Mouse (Mus musculus): ENCODE data around the gene AI597479. TPM values are rescaled to one million over a fixed set of nuclear protein-coding genes. Genes with fewer than 3 reads are reported as not detected.
A peak's percentile ranks its signal among the peaks of the same experiment; 100 is the strongest.

AI597479 gene
- 37.2 and 39.8 TPM in 2 replicates for polyA plus RNA-seq (2016; fragmentation: Nextera tagmentation; extraction: Ambion mirVana)

DNA sequence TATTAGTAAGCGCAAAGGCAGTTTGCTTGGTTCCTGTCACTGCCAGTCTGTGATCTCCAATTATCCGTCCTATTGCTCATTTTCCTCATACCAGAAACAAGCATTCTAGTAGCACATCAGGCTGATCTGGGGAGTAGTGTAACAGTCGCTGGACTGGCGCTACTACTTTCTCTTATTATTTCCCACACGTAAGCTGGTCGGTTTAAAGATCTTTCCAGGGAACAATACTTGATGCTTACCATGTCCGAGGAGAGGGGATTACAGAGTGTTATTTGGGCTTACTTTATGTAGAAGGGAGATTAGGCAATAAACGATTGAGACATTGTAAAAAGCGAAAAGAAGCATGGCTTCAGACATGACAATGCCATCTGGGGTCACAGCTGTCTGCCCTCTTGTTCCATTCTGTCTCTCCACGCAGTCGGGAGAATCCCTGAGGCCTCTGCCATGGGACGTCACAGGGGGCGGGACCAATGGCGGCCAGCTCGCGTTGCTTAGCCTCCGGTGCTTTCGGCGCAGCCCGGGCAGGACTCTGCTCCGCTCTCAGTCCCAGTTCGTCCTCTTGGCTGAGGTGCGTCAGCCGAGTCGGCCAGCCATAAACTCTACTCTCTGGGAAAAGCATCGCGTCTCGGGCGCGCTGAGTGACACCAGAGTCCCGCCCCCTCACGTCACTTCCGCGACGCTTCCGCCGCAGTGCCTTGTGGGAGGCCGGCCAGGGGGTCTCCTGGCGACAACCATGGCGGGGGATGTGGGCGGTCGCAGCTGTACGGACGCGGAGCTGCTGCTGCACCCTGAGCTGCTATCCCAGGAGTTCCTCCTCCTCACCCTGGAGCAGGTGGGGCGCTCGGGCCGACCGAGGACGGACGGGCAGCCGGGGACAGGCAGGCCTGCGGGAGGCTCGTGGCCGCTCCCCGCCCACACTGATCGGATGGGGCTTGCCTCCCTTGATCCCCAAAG is at the start of gene AI597479, which contains the start of gene Tgfbrap1:
Gene AI597479 (plus strand): TSS at position 680 of the 954 bp plus-strand sequence.
Gene Tgfbrap1 (minus strand): TSS at position 607 of the 954 bp plus-strand sequence.
- Histone ChIP-seq H3K27me3 (no peaks in the 10 kb centered on the region), H3K4me2 (replicated peaks) (peak within 1 kb of the TSS; percentile 75), H3K27ac (peak within 1 kb of the TSS; percentile 99), H3K4me3 (peak within 1 kb of the TSS; percentile 92), H3K9ac (peak within 1 kb of the TSS; percentile 90), H3K4me1 (peaks cover 7% of the 10 kb centered on the region; the same call in 1 of the 2 replicates), H3K36me3 (peaks cover 10% of the 10 kb centered on the region), H3K9me3 (no peaks in the 10 kb centered on the region)
- WGBS = under 1% methylated on average over 57 of the region's 57 CpGs
- ATAC-seq (ENCODE audit: insufficient number of reproducible peaks, insufficient read depth, low FRiP score, low TSS enrichment) = peak; percentile 91

DNA sequence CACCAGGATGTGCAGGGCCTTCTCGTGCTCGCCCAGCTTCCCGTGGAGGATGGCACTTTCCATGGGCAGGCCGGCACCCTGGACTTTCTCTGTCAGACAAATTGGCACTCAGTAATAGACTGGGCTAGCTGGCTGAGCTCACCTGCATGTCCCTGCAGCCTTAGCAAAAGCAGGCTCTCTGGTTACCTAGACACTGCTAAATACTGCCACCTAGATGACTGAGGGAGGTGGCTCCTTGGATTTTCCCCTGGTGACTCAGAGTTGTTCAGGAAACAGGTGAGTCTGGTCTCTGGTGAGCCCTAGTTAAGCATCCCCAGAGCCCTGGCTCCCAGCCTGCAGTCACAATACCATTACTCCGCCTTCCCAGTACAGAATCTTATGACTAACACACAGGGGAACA is 46.6 kb upstream of the AI597479 start:
- WGBS = 93% methylated on average over 5 of the region's 5 CpGs
- H3K27ac ChIP-seq = no peak overlapping the region
- H3K36me3 ChIP-seq = peaks cover 43% of the 10 kb centered on the region
- H3K4me3 ChIP-seq = no peak overlapping the region
- no peaks in the 10 kb centered on the region for H3K27me3 ChIP-seq
- no peaks in the 10 kb centered on the region for H3K4me1 ChIP-seq
- H3K9ac ChIP-seq = no peak overlapping the region
- ATAC-seq (ENCODE audit: insufficient number of reproducible peaks, insufficient read depth, low FRiP score, low TSS enrichment) = no peak
- no peak overlapping the region for H3K4me2 ChIP-seq (replicated peaks)
- H3K9me3 ChIP-seq = no peaks in the 10 kb centered on the region

DNA sequence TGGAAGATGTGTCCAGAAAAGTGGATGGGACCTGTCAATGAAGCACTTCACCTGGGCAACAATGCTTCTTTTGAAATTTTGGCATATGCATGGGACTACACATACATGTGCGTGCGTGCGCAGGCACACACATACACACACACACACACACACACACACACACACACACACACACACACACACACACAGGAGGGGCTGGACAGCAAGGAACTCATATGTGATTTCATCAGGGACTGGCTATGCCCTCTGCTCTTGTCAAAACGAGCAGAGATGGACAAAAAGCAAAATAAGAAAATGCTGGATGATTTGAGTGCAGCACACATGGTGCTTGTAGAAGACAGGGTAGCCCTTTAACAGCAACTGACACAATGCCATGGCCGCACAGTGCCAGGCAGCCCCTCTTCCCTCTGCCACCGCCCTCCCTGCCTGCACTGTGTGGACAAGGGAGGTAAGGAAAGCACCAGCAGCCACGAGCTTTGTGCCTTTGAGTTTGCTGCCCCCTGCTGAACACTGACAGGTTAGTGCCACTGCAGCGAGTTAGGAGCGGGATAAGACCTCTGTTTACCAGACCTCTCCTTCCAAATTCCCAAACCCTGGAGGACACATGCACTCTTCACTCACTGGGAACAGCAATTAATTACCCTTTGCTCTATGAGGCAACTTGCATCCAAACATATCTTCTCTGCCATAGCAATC is 32.7 kb upstream of the AI597479 start:
- 45% methylated on average over 8 of the region's 9 CpGs for WGBS
- Histone ChIP-seq H3K27me3 (no peaks in the 10 kb centered on the region), H3K4me2 (replicated peaks) (no peak overlapping the region), H3K9ac (no peak overlapping the region), H3K9me3 (no peaks in the 10 kb centered on the region), H3K4me3 (no peak overlapping the region), H3K36me3 (peaks cover 34% of the 10 kb centered on the region), H3K27ac (no peak overlapping the region), H3K4me1 (no peaks in the 10 kb centered on the region)
- ATAC-seq (ENCODE audit: insufficient number of reproducible peaks, insufficient read depth, low FRiP score, low TSS enrichment) = peak; percentile 64; the same call in 1 of the 2 replicates

DNA sequence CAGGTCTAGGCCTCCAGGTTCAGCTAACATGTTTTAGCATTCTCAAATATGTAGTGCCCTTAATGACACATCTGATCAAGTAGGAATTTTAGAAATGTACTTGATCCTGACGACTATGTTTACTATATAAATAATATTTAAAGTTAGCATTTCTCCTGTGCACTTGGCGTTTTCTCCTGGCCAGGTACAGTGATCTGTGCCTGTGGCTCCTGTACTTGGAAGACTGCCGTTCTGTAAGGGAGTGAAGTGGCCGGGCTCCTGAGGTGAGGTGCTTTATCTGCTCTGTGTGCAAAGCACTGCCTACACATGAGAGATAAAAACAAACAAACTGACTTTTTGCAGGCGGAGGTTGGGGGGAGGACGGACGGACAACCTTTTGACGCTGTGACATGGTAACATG is 31.9 kb upstream of the AI597479 start:
- H3K36me3 ChIP-seq = peaks cover 32% of the 10 kb centered on the region; the same call in 1 of the 2 replicates
- no peak overlapping the region for H3K9ac ChIP-seq
- no peak overlapping the region for H3K4me2 ChIP-seq (replicated peaks)
- H3K27ac ChIP-seq = no peak overlapping the region
- H3K4me3 ChIP-seq = no peak overlapping the region
- WGBS = 83% methylated on average over 8 of the region's 8 CpGs
- H3K9me3 ChIP-seq = no peaks in the 10 kb centered on the region
- H3K4me1 ChIP-seq = no peaks in the 10 kb centered on the region
- no peak for ATAC-seq (ENCODE audit: insufficient number of reproducible peaks, insufficient read depth, low FRiP score, low TSS enrichment)
- no peaks in the 10 kb centered on the region for H3K27me3 ChIP-seq

DNA sequence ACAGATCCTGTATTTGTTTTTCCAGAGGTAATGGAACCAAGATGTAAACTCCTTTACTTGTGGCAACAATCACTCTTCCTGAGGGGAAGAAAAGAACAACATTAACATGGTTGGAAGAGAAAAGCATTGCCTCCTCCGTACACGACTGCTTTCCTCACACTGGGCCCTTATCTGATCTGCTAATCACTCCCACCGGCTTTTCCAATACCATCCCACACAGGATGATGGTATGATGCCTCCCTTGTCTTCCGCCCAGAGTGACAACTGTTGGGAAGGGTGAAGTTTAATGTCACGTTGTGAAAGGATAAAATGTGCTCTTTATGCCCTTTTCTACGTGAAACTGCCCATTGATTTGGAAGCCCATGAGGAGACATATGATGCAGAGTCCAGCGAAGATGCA is 31.0 kb upstream of the AI597479 start:
- no peaks in the 10 kb centered on the region for H3K9me3 ChIP-seq
- H3K9ac ChIP-seq = no peak overlapping the region
- no peak overlapping the region for H3K27ac ChIP-seq
- no peaks in the 10 kb centered on the region for H3K4me1 ChIP-seq
- H3K36me3 ChIP-seq = peaks cover 28% of the 10 kb centered on the region; the same call in 1 of the 2 replicates
- H3K27me3 ChIP-seq = no peaks in the 10 kb centered on the region
- H3K4me3 ChIP-seq = no peak overlapping the region
- WGBS = 52% methylated on average over 7 of the region's 7 CpGs
- no peak for ATAC-seq (ENCODE audit: insufficient number of reproducible peaks, insufficient read depth, low FRiP score, low TSS enrichment)
- H3K4me2 ChIP-seq (replicated peaks) = no peak overlapping the region

DNA sequence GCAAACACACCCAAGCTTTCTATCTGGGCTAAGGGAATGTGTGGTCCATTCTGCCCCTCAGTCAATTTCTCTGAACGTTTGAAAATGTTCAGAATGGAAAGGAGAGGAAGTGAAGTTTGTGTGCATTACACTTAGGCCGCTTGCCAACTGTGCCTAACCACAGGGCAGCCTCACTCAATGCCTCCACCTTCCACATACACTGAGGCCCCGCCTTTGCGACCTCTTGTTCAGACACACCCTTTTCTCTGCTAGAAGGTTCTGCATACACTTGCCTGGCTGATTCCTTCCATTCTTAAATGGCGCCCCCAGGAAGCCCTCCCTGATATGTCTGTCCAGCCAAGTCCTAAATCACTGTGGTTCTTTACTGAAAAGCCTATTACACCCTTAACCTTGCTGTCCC is 27.8 kb upstream of the AI597479 start:
- Histone ChIP-seq H3K27me3 (no peaks in the 10 kb centered on the region), H3K9ac (no peak overlapping the region), H3K4me2 (replicated peaks) (no peak overlapping the region), H3K27ac (no peak overlapping the region), H3K4me3 (no peak overlapping the region), H3K9me3 (no peaks in the 10 kb centered on the region), H3K4me1 (no peaks in the 10 kb centered on the region), H3K36me3 (peaks cover 27% of the 10 kb centered on the region)
- no peak for ATAC-seq (ENCODE audit: insufficient number of reproducible peaks, insufficient read depth, low FRiP score, low TSS enrichment)
- WGBS = 81% methylated on average over 5 of the region's 5 CpGs

DNA sequence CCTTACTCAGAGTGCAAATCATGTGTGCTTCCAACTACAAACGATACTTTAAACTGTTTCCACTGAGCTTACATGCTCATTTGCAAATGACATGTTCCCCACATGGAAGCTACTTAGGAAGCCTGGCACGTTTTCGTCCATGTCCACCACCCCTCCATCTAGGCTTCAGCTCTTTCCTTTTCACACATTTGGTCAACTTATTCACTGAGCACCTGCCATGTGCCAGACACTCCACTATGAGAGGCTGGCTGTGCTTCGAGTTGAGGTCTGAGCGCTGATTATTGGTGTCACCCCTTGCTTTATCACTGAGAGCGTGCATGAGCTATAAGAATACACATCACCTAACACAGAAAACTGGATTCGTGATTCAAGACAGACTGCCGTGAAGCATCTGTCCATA is 26.5 kb upstream of the AI597479 start:
- WGBS = 92% methylated on average over 8 of the region's 8 CpGs
- Histone ChIP-seq H3K9me3 (no peaks in the 10 kb centered on the region), H3K36me3 (peaks cover 22% of the 10 kb centered on the region), H3K4me2 (replicated peaks) (no peak overlapping the region), H3K27ac (no peak overlapping the region), H3K4me1 (no peaks in the 10 kb centered on the region), H3K4me3 (no peak overlapping the region), H3K9ac (no peak overlapping the region), H3K27me3 (no peaks in the 10 kb centered on the region)
- ATAC-seq (ENCODE audit: insufficient number of reproducible peaks, insufficient read depth, low FRiP score, low TSS enrichment) = no peak

DNA sequence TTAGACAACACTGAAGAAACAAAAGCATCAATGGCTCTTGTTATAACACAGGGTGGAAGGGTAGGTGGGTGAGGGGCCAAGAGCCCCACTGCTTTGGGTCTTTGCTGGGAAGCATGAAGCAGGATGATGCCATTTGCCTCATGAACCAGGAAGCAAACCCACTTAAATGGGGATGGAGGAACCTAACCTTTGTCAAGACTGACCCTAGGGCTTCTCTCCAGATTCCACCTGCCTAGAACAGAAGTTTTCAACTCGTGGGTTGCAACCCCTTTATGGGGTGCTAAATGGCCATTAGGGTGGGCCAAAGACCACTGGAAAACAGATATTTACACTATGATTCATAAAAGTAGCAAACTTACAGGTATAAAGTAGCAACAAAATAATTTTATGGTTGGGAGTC is 25.9 kb upstream of the AI597479 start:
- Histone ChIP-seq H3K36me3 (peaks cover 17% of the 10 kb centered on the region), H3K27ac (no peak overlapping the region), H3K4me3 (no peak overlapping the region), H3K4me2 (replicated peaks) (no peak overlapping the region), H3K9ac (no peak overlapping the region), H3K4me1 (no peaks in the 10 kb centered on the region), H3K9me3 (no peaks in the 10 kb centered on the region), H3K27me3 (no peaks in the 10 kb centered on the region)
- no peak for ATAC-seq (ENCODE audit: insufficient number of reproducible peaks, insufficient read depth, low FRiP score, low TSS enrichment)
- WGBS = 84% methylated on average over 1 of the region's 1 CpGs

DNA sequence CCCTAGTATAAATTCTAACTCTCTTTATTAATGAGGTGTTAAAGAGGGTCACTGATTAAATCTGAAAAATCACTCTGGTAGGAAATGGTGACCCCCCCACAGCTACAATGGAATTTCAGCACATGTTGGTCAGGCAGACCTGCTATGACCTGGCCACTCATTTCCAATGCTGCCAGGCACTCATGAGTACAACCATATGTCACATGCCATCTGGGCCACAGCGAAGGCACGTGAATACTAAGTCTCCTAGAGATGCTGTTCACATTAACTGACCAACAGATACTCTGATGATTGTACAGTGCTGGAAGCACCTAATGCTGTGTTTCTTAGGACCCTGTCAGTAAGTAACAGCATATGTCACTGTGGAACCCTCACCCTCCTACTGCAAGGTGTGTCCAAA is 23.7 kb upstream of the AI597479 start:
- Histone ChIP-seq H3K9me3 (no peaks in the 10 kb centered on the region), H3K4me3 (no peak overlapping the region), H3K27me3 (no peaks in the 10 kb centered on the region), H3K4me2 (replicated peaks) (no peak overlapping the region), H3K27ac (no peak overlapping the region), H3K9ac (no peak overlapping the region), H3K4me1 (no peaks in the 10 kb centered on the region), H3K36me3 (peaks cover 17% of the 10 kb centered on the region)
- WGBS = 83% methylated on average over 2 of the region's 2 CpGs
- no peak for ATAC-seq (ENCODE audit: insufficient number of reproducible peaks, insufficient read depth, low FRiP score, low TSS enrichment)

DNA sequence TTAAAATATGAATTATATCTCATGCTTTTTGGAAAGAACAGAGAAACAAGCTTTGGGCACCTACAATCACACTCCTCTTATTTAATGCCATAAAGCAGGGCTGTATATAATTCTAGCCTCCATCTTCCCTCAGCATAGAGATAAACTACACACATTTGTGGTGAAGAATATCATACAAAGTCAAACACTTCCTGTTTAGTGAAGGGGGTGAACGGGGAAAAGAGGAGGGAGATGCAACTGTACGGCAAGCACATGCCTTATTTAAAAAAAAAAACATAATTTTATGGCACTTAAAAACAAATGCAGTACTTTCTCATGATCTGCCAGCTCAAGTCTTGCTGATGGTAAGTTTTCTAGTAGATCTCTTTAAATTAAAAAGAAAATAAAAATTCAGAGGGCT is 20.4 kb upstream of the AI597479 start:
- ATAC-seq (ENCODE audit: insufficient number of reproducible peaks, insufficient read depth, low FRiP score, low TSS enrichment) = no peak
- WGBS = 89% methylated on average over 2 of the region's 2 CpGs

DNA sequence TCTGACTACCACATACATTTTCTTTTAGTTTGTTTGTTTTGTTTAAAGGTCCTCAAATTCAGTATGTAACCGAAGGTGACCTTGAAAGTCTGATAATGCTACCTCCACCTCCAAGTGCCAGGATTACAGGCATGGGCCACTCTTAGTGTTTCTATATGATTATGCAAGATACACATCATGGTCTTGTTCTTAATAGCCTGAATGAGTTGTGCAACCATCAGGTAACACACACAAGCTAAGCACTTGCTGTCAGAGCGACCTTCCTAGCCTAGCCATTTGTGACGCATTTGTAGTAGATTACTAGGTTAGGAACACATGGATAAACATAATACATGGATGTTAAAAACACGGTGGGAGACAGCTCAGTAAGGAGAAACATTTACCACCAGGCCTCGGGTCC is 15.6 kb upstream of the AI597479 start:
- no peaks in the 10 kb centered on the region for H3K36me3 ChIP-seq
- H3K27me3 ChIP-seq = no peaks in the 10 kb centered on the region
- H3K4me1 ChIP-seq = no peaks in the 10 kb centered on the region
- H3K27ac ChIP-seq = no peak overlapping the region
- H3K9me3 ChIP-seq = no peaks in the 10 kb centered on the region
- no peak overlapping the region for H3K9ac ChIP-seq
- 84% methylated on average over 5 of the region's 5 CpGs for WGBS
- ATAC-seq (ENCODE audit: insufficient number of reproducible peaks, insufficient read depth, low FRiP score, low TSS enrichment) = no peak
- no peak overlapping the region for H3K4me2 ChIP-seq (replicated peaks)
- no peak overlapping the region for H3K4me3 ChIP-seq

More for the DNA sequence above, 20.4 kb upstream of the AI597479 start:
- peaks cover 10% of the 10 kb centered on the region for H3K36me3 ChIP-seq
- H3K27me3 ChIP-seq = no peaks in the 10 kb centered on the region
- H3K9me3 ChIP-seq = no peaks in the 10 kb centered on the region
- no peak overlapping the region for H3K4me2 ChIP-seq (replicated peaks)
- H3K4me1 ChIP-seq = no peaks in the 10 kb centered on the region
- no peak overlapping the region for H3K9ac ChIP-seq
- no peak overlapping the region for H3K4me3 ChIP-seq
- no peak overlapping the region for H3K27ac ChIP-seq

All from embryonic facial prominence, embryonic 12.5 days (tissue).